Mouse (Mus musculus) thymus, postnatal 25 days (tissue): ENCODE results near the gene Hist1h3e.

Experiments
- DNase-seq: peaks from one replicate; pipeline ENCODE4 v3.0.0; 2022

The Hist1h3e gene

DNA sequence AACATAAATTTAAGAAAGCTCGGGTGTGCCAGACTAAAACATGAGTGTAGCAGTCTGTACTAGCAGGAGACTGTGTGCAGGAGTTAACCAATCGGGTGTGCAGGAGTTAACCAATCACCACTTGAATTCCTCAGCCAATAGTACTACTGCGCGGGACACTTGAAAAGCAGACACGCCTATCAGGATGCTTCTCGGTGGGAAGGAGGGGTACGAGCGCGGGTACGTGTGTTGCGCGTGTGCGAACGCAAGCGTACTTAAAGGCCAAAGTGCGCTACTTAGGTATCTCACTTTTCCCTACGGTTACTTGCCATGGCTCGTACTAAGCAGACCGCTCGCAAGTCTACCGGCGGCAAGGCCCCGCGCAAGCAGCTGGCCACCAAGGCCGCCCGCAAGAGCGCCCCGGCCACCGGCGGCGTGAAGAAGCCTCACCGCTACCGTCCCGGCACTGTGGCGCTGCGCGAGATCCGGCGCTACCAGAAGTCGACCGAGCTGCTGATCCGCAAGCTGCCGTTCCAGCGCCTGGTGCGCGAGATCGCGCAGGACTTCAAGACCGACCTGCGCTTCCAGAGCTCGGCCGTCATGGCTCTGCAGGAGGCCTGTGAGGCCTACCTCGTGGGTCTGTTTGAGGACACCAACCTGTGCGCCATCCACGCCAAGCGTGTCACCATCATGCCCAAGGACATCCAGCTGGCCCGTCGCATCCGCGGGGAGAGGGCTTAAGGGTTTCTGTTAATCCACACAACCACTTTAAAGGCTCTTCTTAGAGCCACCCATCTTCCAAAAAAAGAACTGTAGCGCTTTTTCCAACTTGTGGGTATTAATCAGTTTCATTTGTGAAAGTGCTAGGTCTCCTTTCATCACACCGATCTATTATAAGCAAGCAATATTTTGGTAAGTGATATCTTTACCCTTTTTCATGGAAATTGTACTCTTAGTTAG is 26.8 kb downstream of the Hist1h3e start, which contains the start of gene Hist1h3g:
Gene Hist1h3g (plus strand): TSS at position 286 of the 939 bp plus-strand sequence.
- DNase-seq: peak; percentile 89

DNA sequence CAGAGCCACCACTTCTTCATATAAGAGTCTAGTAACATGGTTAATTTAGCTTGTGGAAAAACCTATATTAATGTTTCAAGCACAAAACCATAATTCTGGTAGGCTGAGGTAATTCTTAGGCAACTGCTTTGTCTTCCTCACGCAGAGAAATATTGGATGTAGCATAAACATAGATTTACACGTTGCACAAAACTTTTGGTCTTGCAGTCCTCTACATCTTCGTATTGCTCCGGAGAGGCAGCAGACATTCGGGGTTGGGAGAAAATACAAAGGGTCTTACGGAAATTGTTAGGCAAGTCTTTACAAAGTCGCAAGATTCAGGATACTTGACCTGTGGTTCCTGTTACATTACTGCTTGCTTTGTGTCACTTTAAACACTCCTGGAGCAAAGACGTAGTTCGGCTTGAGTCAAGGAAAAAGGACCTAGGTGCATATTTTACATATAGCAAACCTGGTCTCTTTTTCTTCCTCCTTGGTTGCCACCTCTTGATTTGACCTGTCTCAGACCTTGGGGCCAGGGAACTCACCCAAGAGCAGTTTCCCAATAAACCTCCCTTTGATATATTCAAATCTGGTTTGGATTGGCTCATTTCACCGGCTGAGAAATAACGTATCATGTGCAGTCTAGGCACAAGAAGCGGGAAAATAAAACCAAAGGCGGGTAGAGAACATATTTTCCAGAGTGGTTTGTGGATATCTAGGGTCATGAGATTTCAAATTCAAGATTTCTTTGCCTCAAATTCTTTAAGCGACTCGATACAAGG is 27.6 kb downstream of the Hist1h3e start:
- DNase-seq: peak; percentile 39

GRCm38 (mm10) chr13:23533560-23534367 is 28.4 kb downstream of the Hist1h3e start, which contains the start of gene Hist1h2af:
Gene Hist1h2af, plus strand, starts transcription at chr13:23533906.
- DNase-seq: peak; percentile 76

DNA sequence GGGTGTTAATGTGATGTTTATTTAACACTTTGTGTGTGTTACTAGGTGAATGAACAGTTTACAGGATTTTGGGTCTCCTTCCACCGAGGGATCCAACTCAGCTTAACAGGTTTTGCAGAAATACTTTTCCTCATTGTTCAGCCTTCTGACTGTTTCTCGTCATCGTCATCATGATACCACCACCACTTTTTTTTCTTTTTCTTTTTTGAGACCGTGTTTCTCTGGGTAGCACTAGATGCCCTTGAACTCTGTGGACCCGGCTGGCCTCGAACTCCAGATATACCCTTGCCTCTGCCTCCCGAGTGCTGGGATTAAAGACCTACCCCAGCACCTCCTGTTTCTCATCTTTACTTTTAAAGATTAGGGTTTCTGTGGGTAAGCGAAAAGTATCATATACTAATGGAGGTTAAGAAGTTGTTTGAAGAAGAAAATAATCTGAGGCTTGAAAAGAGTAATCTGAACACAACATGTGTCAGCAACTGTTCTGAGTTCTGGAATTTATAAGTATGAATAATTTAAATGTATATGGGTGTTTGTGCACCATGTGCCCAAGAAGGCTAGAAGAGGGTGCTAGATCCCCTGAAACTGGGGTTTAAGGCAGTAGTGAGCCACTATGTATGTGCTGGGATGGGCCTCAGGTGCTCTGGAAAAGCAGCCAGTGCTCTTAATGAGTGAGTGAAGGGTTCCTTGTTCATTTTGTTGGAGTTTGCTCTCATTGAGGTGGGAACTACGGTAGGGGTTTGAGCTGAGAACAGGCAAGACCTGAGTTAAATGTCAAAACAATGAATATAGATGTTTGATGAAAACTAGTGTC is 29.7 kb downstream of the Hist1h3e start:
- DNase-seq: no peak

GRCm38 (mm10) chr13:23530901-23531875 is 31.0 kb downstream of the Hist1h3e start, which contains the start of gene Hist1h4h:
Gene Hist1h4h, plus strand, starts transcription at chr13:23531050.
- DNase-seq: peak; percentile 98

DNA sequence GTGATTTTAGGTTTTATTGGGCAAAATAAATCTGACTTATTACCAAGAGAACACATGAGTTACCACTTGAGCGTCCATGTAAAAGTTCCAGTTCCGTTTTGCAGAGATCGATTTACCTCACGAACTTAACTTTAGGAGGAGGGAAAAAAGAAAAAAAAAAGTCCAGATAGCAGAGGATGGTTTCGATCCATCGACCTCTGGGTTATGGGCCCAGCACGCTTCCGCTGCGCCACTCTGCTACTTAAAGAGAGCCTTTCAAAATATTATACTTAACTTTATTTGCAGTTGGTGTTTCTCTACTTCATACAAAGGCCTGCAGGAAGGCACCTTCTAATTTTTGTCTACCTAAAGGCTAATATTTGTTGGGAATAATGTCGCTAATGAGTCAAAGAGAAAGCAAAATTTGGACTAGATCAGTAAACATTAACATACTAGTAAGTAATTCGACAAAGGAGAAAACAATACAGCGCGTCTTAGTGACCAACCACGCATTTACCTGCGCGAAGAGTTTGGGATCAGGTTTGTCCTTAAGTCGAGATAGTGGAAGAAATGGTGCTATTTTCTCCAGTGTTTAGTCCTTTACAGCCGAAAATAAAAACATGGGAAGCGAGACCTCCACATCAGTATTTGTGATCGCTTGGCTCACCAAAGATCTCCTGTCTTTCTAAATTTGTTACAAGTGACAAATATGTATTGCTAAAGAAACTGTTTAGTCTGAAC is 31.8 kb downstream of the Hist1h3e start:
- DNase-seq: peak; percentile 75

GRCm38 (mm10) chr13:23529480-23530165 is 32.5 kb downstream of the Hist1h3e start:
- DNase-seq: no peak

GRCm38 (mm10) chr13:23529005-23529404 is 33.2 kb downstream of the Hist1h3e start:
- DNase-seq: no peak

DNA sequence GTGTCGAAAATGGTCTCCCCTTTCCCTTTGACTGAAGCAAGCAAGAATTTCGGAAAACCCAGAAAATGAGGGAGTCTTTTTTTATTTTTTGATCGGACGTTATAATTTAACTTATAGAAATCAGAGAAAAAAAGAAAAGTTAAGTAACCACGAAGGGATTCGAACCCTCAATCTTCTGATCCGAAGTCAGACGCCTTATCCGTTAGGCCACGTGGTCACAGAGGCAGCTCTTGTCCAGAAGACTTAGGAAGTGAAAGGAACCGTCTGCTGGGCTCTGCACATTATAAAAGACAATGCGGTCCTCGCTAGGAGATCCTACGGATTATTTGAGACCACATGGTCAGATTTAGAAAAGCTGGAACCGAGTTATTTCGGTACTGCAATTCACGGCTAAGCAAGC is 35.9 kb downstream of the Hist1h3e start:
- peak; percentile 91 for DNase-seq

DNA sequence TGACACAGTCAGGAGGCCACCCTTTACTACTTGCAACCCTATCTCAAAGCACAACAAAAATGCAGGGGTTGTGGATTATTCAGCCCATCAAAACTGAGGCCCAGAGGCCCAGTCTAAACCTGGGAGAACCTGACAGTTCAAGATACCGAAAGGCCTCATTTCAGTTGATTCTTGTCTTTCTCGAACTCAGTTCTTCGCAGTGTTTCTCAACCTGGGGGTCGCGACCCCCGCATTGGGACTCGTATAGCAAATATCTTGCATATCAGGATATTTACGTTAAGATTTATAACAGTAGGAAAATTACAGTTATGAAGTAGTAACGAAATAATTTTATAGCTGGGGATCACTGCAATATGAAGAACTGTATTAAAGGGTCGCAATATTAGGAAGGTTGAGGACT is 36.3 kb downstream of the Hist1h3e start:
- no peak for DNase-seq

GRCm38 (mm10) chr13:23524654-23525053 is 37.5 kb downstream of the Hist1h3e start:
- DNase-seq: peak; percentile 78

DNA sequence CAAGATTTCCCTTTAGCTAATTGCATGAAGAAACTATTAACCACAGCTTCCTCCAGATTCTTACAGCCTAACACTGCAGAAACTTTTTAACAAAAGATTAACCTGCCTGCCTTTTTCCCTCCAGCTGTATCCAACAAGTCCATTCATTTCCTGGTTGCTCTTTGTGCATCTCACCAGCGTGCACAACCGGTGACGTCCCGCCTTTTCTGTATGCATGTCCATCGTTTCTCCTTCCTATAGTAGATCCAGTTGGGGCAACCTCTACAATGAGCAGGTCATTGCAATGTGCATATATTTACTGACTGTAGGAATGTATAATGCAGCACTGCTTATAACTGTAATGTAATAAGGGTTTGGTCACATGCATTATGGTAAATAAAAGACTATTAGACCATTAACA is 38.2 kb downstream of the Hist1h3e start:
- DNase-seq: no peak

DNA sequence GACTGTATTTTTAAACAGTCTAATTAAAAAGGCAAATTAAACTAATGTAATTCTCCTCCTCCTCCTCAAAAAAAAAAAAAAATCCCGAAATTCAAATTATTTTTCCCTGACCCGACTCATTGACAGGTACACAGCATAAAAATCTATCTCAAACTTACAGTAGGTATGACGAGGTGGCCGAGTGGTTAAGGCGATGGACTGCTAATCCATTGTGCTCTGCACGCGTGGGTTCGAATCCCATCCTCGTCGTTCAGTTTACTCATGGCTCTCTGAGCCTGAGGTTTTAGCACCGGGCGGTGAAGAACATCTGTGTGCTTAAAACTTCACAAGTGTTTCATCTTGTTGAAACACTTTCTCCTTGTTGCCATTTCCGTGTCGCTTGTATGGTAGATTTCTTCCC is 40.5 kb downstream of the Hist1h3e start:
- peak; percentile 93 for DNase-seq

GRCm38 (mm10) chr13:23519416-23519815 is 42.8 kb downstream of the Hist1h3e start:
- DNase-seq: peak; percentile 84

DNA sequence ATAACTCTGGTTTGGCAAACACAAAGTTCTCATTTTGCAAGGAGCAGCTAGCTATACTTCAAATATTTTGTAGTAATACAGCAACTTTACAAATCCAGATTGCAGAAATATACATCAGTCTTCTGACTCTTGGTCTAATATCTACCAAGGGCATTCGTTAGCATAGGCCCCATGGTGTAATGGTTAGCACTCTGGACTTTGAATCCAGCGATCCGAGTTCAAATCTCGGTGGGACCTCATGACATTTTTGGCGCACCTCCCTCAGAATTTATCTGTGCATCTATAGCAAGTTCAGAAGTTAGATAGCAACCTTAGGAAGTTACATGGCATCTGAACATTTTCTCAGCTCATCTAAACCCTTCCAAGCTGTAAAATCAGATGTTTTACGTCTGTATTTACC is 43.3 kb downstream of the Hist1h3e start:
- DNase-seq: peak; percentile 88

GRCm38 (mm10) chr13:23518295-23518603 is 43.9 kb downstream of the Hist1h3e start:
- DNase-seq: no peak

- DNase-seq: peak; percentile 95
These were observed 44.4 kb downstream of the Hist1h3e start for GRCm38 (mm10) chr13:23517603-23518294.

DNA sequence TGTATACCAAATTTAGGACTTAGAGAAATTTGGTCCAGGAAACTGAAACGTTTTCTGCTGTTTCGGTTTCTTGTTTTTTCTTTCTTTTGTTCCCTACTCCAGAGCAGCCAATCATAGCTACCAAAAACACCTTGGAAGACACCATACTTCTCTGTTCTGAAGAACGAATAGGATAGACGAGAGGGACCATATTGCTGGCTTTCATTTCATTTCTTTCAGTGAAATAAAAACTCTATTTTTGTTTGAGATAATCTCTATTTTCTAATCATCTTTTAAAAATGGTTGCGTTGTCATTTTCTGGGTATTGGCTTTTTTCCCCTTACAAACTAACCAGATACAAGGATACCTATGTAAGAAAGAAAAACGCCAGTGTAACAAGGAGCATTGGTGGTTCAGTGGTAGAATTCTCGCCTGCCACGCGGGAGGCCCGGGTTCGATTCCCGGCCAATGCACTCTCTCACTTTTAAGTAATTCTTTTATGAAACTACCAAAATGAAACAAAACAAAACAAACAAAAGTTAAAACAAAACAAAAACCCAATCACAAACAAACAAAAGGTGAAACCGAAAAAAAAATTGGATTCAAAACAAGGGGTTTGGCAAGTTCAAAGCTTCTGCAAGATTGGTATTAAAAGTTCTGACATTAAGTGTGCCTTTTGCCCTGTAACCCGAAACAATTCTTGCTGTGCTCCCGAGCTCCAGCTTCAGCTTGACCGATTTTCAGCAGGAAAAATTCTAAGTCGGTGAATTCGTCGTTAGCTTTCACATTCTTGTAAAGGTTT is 45.2 kb downstream of the Hist1h3e start:
- DNase-seq: peak; percentile 84
